ENCODE assay signal across 22 mouse cellular contexts in genomic region chr8:34466786-34467364, GRCm38 (mm10).
DNase-seq lines count a peak whose midpoint lies in the region; ATAC-seq and TF ChIP-seq lines count a peak whose summit lies in the region.
"Had no signal": no experiment of that assay in that cellular context is flagged by ENCODE, and none has a peak within 500 bp of the region (broad histone marks: within the 10 kb centered on the region; RNA-seq: fewer than 3 reads in every experiment).

No protein-coding gene starts in this region.

- no peak overlapping the region for H3K4me3 ChIP-seq in hindbrain, postnatal 0 days (ENCODE audit: low read length)
- H3K4me3 ChIP-seq in hindbrain, embryonic 10.5 days: no peak overlapping the region
- no peak overlapping the region for H3K4me3 ChIP-seq in lung, embryonic 14.5 days (ENCODE audit: low read depth, low read length)
- H3K4me3 ChIP-seq: erythroblast, embryonic 14.5 days; heart, adult 2 months; hindbrain, embryonic 15.5 days; kidney, embryonic 15.5 days; limb, embryonic 15.5 days; liver, embryonic 15.5 days; midbrain, embryonic 12.5 days; neural tube, embryonic 13.5 days had no signal

- no peak for ATAC-seq in hindbrain, postnatal 0 days
- ATAC-seq in lung, embryonic 14.5 days (ENCODE audit: insufficient read depth): no peak
- ATAC-seq: intestine, embryonic 16.5 days; lung, postnatal 0 days had no signal

- 0 out of 2 replicates have a peak, but pooled peaks cover 3% of the 10 kb centered on the region for H3K4me1 ChIP-seq in hindbrain, postnatal 0 days (ENCODE audit: insufficient read depth, low read length)
- H3K4me1 ChIP-seq in hindbrain, embryonic 10.5 days (replicated peaks): peaks cover 3% of the 10 kb centered on the region; the same call in 1 of the 2 replicates
- H3K4me1 ChIP-seq in lung, embryonic 14.5 days (ENCODE audit: insufficient read depth): peaks cover 9% of the 10 kb centered on the region
- H3K4me1 ChIP-seq: liver, embryonic 15.5 days; midbrain, embryonic 12.5 days had no signal

- peak; percentile 63 for DNase-seq in cerebellum, postnatal 14 days
- DNase-seq in cerebellum, adult 11-12 months: no peak
- peak; percentile 53 for DNase-seq in hindbrain, postnatal 0 days (ENCODE audit: low spot score)
- no peak for DNase-seq in hindbrain, embryonic 10.5 days (ENCODE audit: low spot score)
- DNase-seq in lung, embryonic 14.5 days: peak; percentile 56
- DNase-seq in lung, postnatal 14 days: no peak
- no peak for DNase-seq in c-Kit-positive CD71-positive TER-119-positive erythroid progenitor cells, embryonic 14.5 days (ENCODE audit: low spot score)
- DNase-seq: gastrocnemius, postnatal 25 days; heart, adult 2 months; heart, postnatal 36 days; spleen, adult 18-20 months; thymus, postnatal 25 days had no signal

- 49% methylated on average over 5 of the region's 5 CpGs for WGBS in hindbrain, postnatal 0 days
- 84% methylated on average over 5 of the region's 5 CpGs for WGBS in hindbrain, embryonic 10.5 days
- WGBS in lung, embryonic 14.5 days: 73% methylated on average over 5 of the region's 5 CpGs

- no peaks in the 10 kb centered on the region for H3K36me3 ChIP-seq in hindbrain, postnatal 0 days (ENCODE audit: insufficient read depth, low read length)
- H3K36me3 ChIP-seq in hindbrain, embryonic 10.5 days: no peaks in the 10 kb centered on the region
- H3K36me3 ChIP-seq in lung, embryonic 14.5 days (ENCODE audit: insufficient read depth): no peaks in the 10 kb centered on the region
- H3K36me3 ChIP-seq: hindbrain, embryonic 15.5 days; kidney, embryonic 15.5 days; limb, embryonic 15.5 days; liver, embryonic 15.5 days; midbrain, embryonic 12.5 days; neural tube, embryonic 13.5 days had no signal

- no peak overlapping the region for H3K9ac ChIP-seq in hindbrain, postnatal 0 days (replicated peaks; ENCODE audit: low read length)
- H3K9ac ChIP-seq in lung, embryonic 14.5 days: no peak overlapping the region
- H3K9ac ChIP-seq: hindbrain, embryonic 15.5 days; kidney, embryonic 15.5 days; limb, embryonic 15.5 days; liver, embryonic 15.5 days; midbrain, embryonic 12.5 days; neural tube, embryonic 13.5 days had no signal

- no peak overlapping the region for H3K4me2 ChIP-seq in hindbrain, postnatal 0 days (ENCODE audit: low read depth, low read length)
- no peak overlapping the region for H3K4me2 ChIP-seq in lung, embryonic 14.5 days
- H3K4me2 ChIP-seq: hindbrain, embryonic 15.5 days; kidney, embryonic 15.5 days; limb, embryonic 15.5 days; liver, embryonic 15.5 days; midbrain, embryonic 12.5 days; neural tube, embryonic 13.5 days had no signal

- no peak for TF ChIP-seq CTCF in hindbrain, postnatal 0 days (IDR thresholded peaks at IDR 0.05; ENCODE audit: low read depth)
- TF ChIP-seq CTCF in lung, embryonic 14.5 days (IDR thresholded peaks at IDR 0.05; ENCODE audit: low read depth): no peak

- no peaks in the 10 kb centered on the region for H3K27me3 ChIP-seq in hindbrain, postnatal 0 days (ENCODE audit: insufficient read depth, low read length)
- H3K27me3 ChIP-seq in hindbrain, embryonic 10.5 days (ENCODE audit: insufficient read depth, poor library complexity, severe bottlenecking): no peaks in the 10 kb centered on the region
- no peaks in the 10 kb centered on the region for H3K27me3 ChIP-seq in lung, embryonic 14.5 days (ENCODE audit: insufficient read depth, low read length)
- H3K27me3 ChIP-seq: CH12.LX; hindbrain, embryonic 15.5 days; kidney, embryonic 15.5 days; limb, embryonic 15.5 days; liver, embryonic 15.5 days; neural tube, embryonic 13.5 days had no signal

- H3K9me3 ChIP-seq in hindbrain, postnatal 0 days (ENCODE audit: low read length): no peaks in the 10 kb centered on the region
- peaks cover 9% of the 10 kb centered on the region; the same call in 1 of the 2 replicates for H3K9me3 ChIP-seq in hindbrain, embryonic 10.5 days
- H3K9me3 ChIP-seq in lung, embryonic 14.5 days (ENCODE audit: low read depth, low read length): no peaks in the 10 kb centered on the region
- H3K9me3 ChIP-seq: kidney, embryonic 15.5 days; limb, embryonic 15.5 days; liver, embryonic 15.5 days; midbrain, embryonic 12.5 days had no signal

- H3K27ac ChIP-seq in hindbrain, postnatal 0 days: no peak overlapping the region
- no peak overlapping the region for H3K27ac ChIP-seq in hindbrain, embryonic 10.5 days
- no peak overlapping the region for H3K27ac ChIP-seq in lung, embryonic 14.5 days (ENCODE audit: low read depth)
- H3K27ac ChIP-seq: heart, adult 2 months; hindbrain, embryonic 15.5 days; kidney, embryonic 15.5 days; limb, embryonic 15.5 days; liver, embryonic 15.5 days; midbrain, embryonic 12.5 days; neural tube, embryonic 13.5 days had no signal

Comparison
In these comparisons a context has a peak if more than half of its experiments do, and no peak if none do; other contexts are left out.
1. DNase-seq: peak in cerebellum, postnatal 14 days (2 of 2), hindbrain, postnatal 0 days (single experiment) and lung, embryonic 14.5 days (single experiment); none in cerebellum, adult 11-12 months (single experiment), hindbrain, embryonic 10.5 days (single experiment), lung, postnatal 14 days (single experiment) and c-Kit-positive CD71-positive TER-119-positive erythroid progenitor cells, embryonic 14.5 days (single experiment).